Mouse (Mus musculus): ENCODE results near the gene Tlx2. TPM values are rescaled to one million over a fixed set of nuclear protein-coding genes. Genes with fewer than 3 reads are reported as not detected.
A peak's percentile ranks its signal among the peaks of the same experiment; 100 is the strongest.

Gene Tlx2
- total RNA-seq (2021) = not detected

- intact Hi-C loops (cut with DNase I) = no loop called here
Observed at GRCm38 (mm10) chr6:83070247-83070310, at the start of gene Tlx2. TSS of gene Tlx2 (minus strand) at chr6:83070293.

GRCm38 (mm10) chr6:83119734-83120051 is 49.6 kb upstream of the Tlx2 start:
- no peak for DNase-seq
- intact Hi-C loops (cut with DNase I) = loop anchor here (5.0 kb wide), 1 partner anchor 148 kb away; no protein-coding TSS in a partner anchor

More at GRCm38 (mm10) chr6:83070247-83070310, at the start of gene Tlx2:
- DNase-seq = no peak

- DNase-seq = no peak
- intact Hi-C loops (cut with DNase I) = no loop called here
Observed at GRCm38 (mm10) chr6:83118825-83119733, 49.0 kb upstream of the Tlx2 start.

- DNase-seq = no peak
- intact Hi-C loops (cut with DNase I) = no loop called here
Observed at GRCm38 (mm10) chr6:83118369-83118768, 48.3 kb upstream of the Tlx2 start.

- no peak for DNase-seq
- intact Hi-C loops (cut with DNase I) = loop anchor here (2.0 kb wide), 1 partner anchor 41 kb away; no protein-coding TSS in a partner anchor
Observed at GRCm38 (mm10) chr6:83117616-83118015, 47.5 kb upstream of the Tlx2 start.

- DNase-seq = no peak
- intact Hi-C loops (cut with DNase I) = loop anchor here (2.0 kb wide), 1 partner anchor 42 kb away; no protein-coding TSS in a partner anchor
Observed at GRCm38 (mm10) chr6:83117165-83117438, 47.0 kb upstream of the Tlx2 start.

GRCm38 (mm10) chr6:83116373-83117164 is 46.5 kb upstream of the Tlx2 start:
- no peak for DNase-seq
- intact Hi-C loops (cut with DNase I) = loop anchor here (2.0 kb wide), 1 partner anchor 42 kb away; no protein-coding TSS in a partner anchor

- peak in 1 of 2 experiments; percentile 41 for DNase-seq
- intact Hi-C loops (cut with DNase I) = loop anchor here (2.0 kb wide), 1 partner anchor 43 kb away; no protein-coding TSS in a partner anchor
Observed at GRCm38 (mm10) chr6:83115682-83116372, 45.7 kb upstream of the Tlx2 start.

- intact Hi-C loops (cut with DNase I) = no loop called here
Observed at GRCm38 (mm10) chr6:83115011-83115671, 45.0 kb upstream of the Tlx2 start, which contains the start of gene Mogs. TSS of gene Mogs (plus strand) at chr6:83115496.

GRCm38 (mm10) chr6:83111510-83112136 is 41.5 kb upstream of the Tlx2 start:
- DNase-seq = no peak
- intact Hi-C loops (cut with DNase I) = no loop called here

More at GRCm38 (mm10) chr6:83115011-83115671, 45.0 kb upstream of the Tlx2 start, which contains the start of gene Mogs:
- peak; percentile 96 to 97 for DNase-seq

- intact Hi-C loops (cut with DNase I) = no loop called here
- peak; percentile 87 to 91 for DNase-seq
Observed at GRCm38 (mm10) chr6:83108762-83109668, 38.9 kb upstream of the Tlx2 start, which contains the start of gene Mrpl53. TSS of gene Mrpl53 (plus strand) at chr6:83109040.

- DNase-seq = peak; percentile 73 to 90
- intact Hi-C loops (cut with DNase I) = no loop called here
Observed at GRCm38 (mm10) chr6:83107566-83108400, 37.7 kb upstream of the Tlx2 start.

GRCm38 (mm10) chr6:83104158-83104557 is 34.1 kb upstream of the Tlx2 start:
- intact Hi-C loops (cut with DNase I) = no loop called here

DNA sequence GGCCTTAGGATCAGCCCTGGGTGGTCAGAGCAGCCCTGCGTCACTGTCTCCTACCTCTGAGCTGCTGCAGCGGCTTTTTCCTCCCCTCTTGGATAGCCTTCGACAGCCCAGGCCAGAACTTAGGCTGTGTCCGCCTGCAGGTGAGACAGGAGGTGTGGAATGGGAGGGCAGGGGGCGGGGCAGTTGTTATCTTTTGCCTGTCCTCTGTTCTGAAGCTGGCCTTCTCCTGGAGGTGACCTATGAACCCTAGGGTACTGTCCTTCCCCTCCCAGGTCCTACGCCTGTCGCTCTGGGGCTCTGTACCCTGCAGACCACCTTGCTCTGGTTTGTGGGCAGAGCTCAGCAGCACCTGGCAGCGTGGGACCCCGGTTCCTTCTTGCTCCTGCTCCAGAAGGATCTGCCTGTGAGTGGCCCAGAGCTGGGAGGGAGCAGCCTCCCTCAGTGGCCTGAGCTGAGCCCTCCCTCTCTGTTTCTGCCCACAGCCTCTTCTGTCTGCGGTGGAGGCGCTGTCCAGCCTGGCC is 33.1 kb upstream of the Tlx2 start:
- intact Hi-C loops (cut with DNase I) = no loop called here

More at GRCm38 (mm10) chr6:83104158-83104557, 34.1 kb upstream of the Tlx2 start:
- DNase-seq = no peak

DNA sequence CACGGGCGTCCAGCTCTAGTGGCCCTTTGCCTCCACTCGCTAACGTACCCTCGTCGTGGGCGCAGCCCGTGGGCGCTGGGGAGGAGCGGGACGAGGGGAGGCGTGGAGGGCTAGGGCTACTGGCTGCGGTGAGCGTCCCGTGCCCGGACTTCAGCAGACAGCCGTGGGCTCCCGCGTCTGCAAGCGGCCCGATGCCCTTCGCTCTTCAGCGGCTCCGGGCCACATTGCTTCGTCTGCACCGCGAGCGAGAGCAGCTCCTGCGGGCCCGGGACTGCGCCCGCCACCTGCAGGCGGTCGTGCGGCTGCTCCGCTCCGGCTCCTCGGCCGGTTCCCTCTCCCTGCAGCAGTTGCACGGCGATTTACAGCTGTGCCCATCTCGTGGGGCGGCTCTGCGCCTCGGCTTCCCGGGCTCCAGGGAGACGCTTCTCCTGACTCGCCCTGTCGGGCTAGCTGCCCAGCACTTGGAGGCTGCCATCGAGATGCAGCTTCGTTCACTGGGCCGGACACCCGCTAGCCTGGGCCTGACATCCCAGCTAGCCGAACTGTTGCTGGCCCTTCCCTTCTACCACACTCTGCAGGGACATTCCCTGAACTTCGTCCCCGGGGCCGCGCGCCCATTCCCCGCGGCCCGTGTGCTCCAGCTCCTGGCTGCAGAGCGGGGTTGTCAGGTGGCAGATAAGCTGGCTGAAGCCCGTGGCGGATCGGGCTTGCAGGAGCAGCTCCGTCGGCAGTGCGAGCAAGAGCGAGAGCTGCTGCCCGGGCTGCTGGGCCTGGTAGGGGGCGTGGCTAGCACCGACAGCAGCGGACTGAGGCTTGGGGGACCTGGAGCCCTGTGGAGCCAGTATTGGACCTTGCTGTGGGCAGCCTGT is 31.8 kb upstream of the Tlx2 start:
- intact Hi-C loops (cut with DNase I) = loop anchor here (1.0 to 2.0 kb wide), 2 partner anchors 47 to 106 kb away; partner anchors contain the start of genes Aup1 and Htra2
- peak; percentile 75 to 78 for DNase-seq

More for the DNA sequence above, 33.1 kb upstream of the Tlx2 start:
- DNase-seq = no peak

DNA sequence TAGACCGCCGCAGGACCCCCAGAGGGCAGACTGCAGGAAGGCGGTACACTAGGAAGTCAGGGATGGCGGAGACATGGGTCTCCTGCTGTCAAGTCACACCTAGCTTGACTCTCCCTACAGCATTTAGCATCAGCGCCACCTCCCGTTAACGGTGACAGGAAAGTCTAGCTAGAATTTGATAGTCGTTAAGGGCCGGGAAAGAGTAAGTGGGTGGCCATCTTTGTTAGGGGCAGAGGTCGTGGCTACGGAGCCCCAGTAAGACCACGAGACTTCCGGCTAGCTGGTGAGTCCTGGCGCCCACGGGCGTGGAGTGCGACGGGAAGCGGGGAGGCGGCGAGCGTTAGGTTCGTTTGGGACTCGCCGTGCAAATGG is 31.2 kb upstream of the Tlx2 start, which contains the start of the genes Ccdc142 and Gm42688:
TSS of gene Ccdc142 (plus strand) at position 286 of the 372 bp plus-strand sequence.
TSS of gene Gm42688 (plus strand) at position 302 of the 372 bp plus-strand sequence.
- peak; percentile 93 to 94 for DNase-seq
- intact Hi-C loops (cut with DNase I) = loop anchor here (1.0 to 2.0 kb wide), 2 partner anchors 47 to 105 kb away; partner anchors contain the start of genes Aup1 and Htra2

DNA sequence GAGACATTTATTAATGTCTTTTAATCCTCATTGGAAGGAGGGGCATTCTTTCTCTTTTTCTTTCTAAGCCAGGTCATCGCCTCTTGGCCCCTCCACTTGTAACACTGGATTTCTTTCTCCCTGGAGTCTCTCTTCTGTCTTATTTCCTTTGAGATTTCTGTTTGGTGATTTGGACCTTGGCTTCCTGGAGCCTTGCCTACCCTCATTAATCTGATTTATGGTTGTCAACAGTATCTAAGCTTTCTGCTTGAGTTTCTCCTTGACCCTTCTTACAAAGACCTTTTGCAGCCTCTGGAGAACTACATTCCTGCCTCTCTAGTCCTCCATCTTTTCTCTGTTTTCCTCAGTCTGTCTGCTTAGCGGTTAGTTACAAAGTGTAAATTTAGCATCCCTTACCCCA is 28.3 kb upstream of the Tlx2 start:
- no peak for DNase-seq

More for the DNA sequence above, 28.3 kb upstream of the Tlx2 start:
- intact Hi-C loops (cut with DNase I) = no loop called here
